Mouse (Mus musculus) embryonic facial prominence, embryonic 14.5 days (tissue): Measurements from ENCODE around the gene Rnf157. TPM values are rescaled to one million over a fixed set of nuclear protein-coding genes. Genes with fewer than 3 reads are reported as not detected.
A peak's percentile ranks its signal among the peaks of the same experiment; 100 is the strongest.
"Not testable (repeated sequence)": the region's sequence is repeated elsewhere in the genome, so short reads cannot be mapped to it uniquely, and the experiment has no call there.

Experiments
- ATAC-seq: fragments of 200-750 bp; cut with Nextera tagmentation; 2 replicates; pipeline ENCODE4 v1.8.0; 2017; ENCODE audit warnings: low read depth, moderate number of reproducible peaks, moderate TSS enrichment
- DNase-seq: peaks from one replicate; pipeline ENCODE4 v3.0.0-alpha.2; 2015; ENCODE audit warnings: low spot score
- H3K27ac ChIP-seq: fragments of 300-500 bp; sonication (generic); replicated peaks from 2 replicates; pipeline ENCODE4 v1.5.1; 2014; ENCODE audit warnings: low read depth, mild to moderate bottlenecking, low read length, moderate library complexity
- H3K27me3 ChIP-seq: fragments of 300-500 bp; sonication (generic); replicated peaks from 2 replicates; pipeline ENCODE4 v1.6.1; 2014; ENCODE audit warnings: low read length; ENCODE audit not compliant: control insufficient read depth, insufficient read depth
- H3K36me3 ChIP-seq: fragments of 300-500 bp; sonication (generic); 2 replicates; pipeline ENCODE4 v1.6.1; 2014; ENCODE audit warnings: low read length, mixed read lengths; ENCODE audit not compliant: control insufficient read depth, insufficient read depth
- H3K4me1 ChIP-seq: fragments of 300-500 bp; sonication (generic); 2 replicates; pipeline ENCODE4 v1.6.1; 2014; ENCODE audit warnings: antibody characterized with exemption, low read length; ENCODE audit not compliant: control insufficient read depth, insufficient read depth
- H3K4me2 ChIP-seq: fragments of 300-500 bp; sonication (generic); 2 replicates; pipeline ENCODE4 v1.6.1; 2014; ENCODE audit warnings: low read depth, mild to moderate bottlenecking, low read length, moderate library complexity, mixed read lengths
- H3K4me3 ChIP-seq: fragments of 300-500 bp; sonication (generic); 2 replicates; pipeline ENCODE4 v1.5.1; 2014; ENCODE audit warnings: low read depth, mild to moderate bottlenecking, low read length
- H3K9ac ChIP-seq: fragments of 300-500 bp; sonication (generic); 2 replicates; pipeline ENCODE4 v1.6.1; 2014; ENCODE audit warnings: low read depth, mild to moderate bottlenecking, low read length, moderate library complexity, mixed read lengths
- H3K9me3 ChIP-seq: fragments of 300-500 bp; sonication (generic); 2 replicates; pipeline ENCODE4 v1.6.1; 2016; ENCODE audit warnings: low read length; ENCODE audit not compliant: control insufficient read depth
- WGBS: fragments of 180-500 bp; shearing (Covaris S2); extraction: QIAGEN DNeasy Blood & Tissue Kit; methylation state at CpG from one replicate; pipeline ENCODE4 v1.1.7; 2014; 5-methylcytosine and 5-hydroxymethylcytosine counted together
- polyA plus RNA-seq: library from polyadenylated mRNA; unstranded; fragments of >200 nt; fragmentation: Nextera tagmentation; extraction: Ambion mirVana; gene quantifications from 2 replicates; pipeline ENCODE4 v1.2.1, GENCODE M21; 2014

Gene Rnf157
- polyA plus RNA-seq, 1 experiment from 2014 or later, result 17.7 TPM

- Histone ChIP-seq H3K27ac (peak overlapping the region; percentile 71), H3K4me2 (peak overlapping the region; percentile 99), H3K4me1 (peaks cover 14% of the 10 kb centered on the region), H3K9me3 (no peaks in the 10 kb centered on the region), H3K9ac (peak overlapping the region; percentile 86), H3K36me3 (no peaks in the 10 kb centered on the region), H3K27me3 (0 out of 2 replicates have a peak, but pooled peaks cover 3% of the 10 kb centered on the region), H3K4me3 (peak overlapping the region; percentile 79)
- under 1% methylated on average over 27 of the region's 76 CpGs for WGBS
- DNase-seq (no peak), ATAC-seq (peak; percentile 27; the same call in 1 of the 2 replicates)
Measured at GRCm38 (mm10) chr11:116412028-116412827, 604 bp downstream of the Rnf157 start.

- peak overlapping the region; percentile 79 for H3K4me3 ChIP-seq
- peaks cover 14% of the 10 kb centered on the region for H3K4me1 ChIP-seq
- no peaks in the 10 kb centered on the region for H3K9me3 ChIP-seq
- H3K4me2 ChIP-seq, result peak overlapping the region; percentile 99
- 0 out of 2 replicates have a peak, but pooled peaks cover 3% of the 10 kb centered on the region for H3K27me3 ChIP-seq
- no peak overlapping the region for H3K27ac ChIP-seq
- ATAC-seq (no peak), DNase-seq (no peak)
- H3K9ac ChIP-seq, result peak overlapping the region; percentile 86
- 26% methylated on average over 6 of the region's 6 CpGs for WGBS
- no peaks in the 10 kb centered on the region for H3K36me3 ChIP-seq
Measured at GRCm38 (mm10) chr11:116411582-116411981, 1.2 kb downstream of the Rnf157 start.

- H3K4me3 ChIP-seq, ATAC-seq, H3K27ac ChIP-seq, H3K4me2 ChIP-seq, H3K27me3 ChIP-seq, H3K9me3 ChIP-seq, H3K36me3 ChIP-seq, H3K9ac ChIP-seq, DNase-seq: not testable (repeated sequence)
- 83% methylated on average over 4 of the region's 4 CpGs for WGBS
- H3K4me1 ChIP-seq, result peaks cover 14% of the 10 kb centered on the region
Measured at GRCm38 (mm10) chr11:116410415-116410814, 2.4 kb downstream of the Rnf157 start.

GRCm38 (mm10) chr11:116409008-116409407, 3.8 kb downstream of the Rnf157 start:
- 86% methylated on average over 3 of the region's 3 CpGs for WGBS
- no peak for ATAC-seq

GRCm38 (mm10) chr11:116406231-116406728, 6.6 kb downstream of the Rnf157 start:
- H3K27ac ChIP-seq, result no peak overlapping the region
- no peaks in the 10 kb centered on the region for H3K9me3 ChIP-seq
- peaks cover 10% of the 10 kb centered on the region; the same call in 1 of the 2 replicates for H3K36me3 ChIP-seq
- H3K4me3 ChIP-seq, result no peak overlapping the region
- ATAC-seq (no peak), DNase-seq (no peak)
- H3K27me3 ChIP-seq, result no peaks in the 10 kb centered on the region
- no peak overlapping the region for H3K9ac ChIP-seq
- no peak overlapping the region for H3K4me2 ChIP-seq
- peaks cover 1% of the 10 kb centered on the region for H3K4me1 ChIP-seq
- 95% methylated on average over 16 of the region's 16 CpGs for WGBS

More at GRCm38 (mm10) chr11:116409008-116409407, 3.8 kb downstream of the Rnf157 start:
- Histone ChIP-seq H3K4me1 (peaks cover 14% of the 10 kb centered on the region), H3K27ac (no peak overlapping the region), H3K4me3 (no peak overlapping the region), H3K36me3 (0 out of 2 replicates have a peak, but pooled peaks cover 1% of the 10 kb centered on the region), H3K27me3 (0 out of 2 replicates have a peak, but pooled peaks cover 3% of the 10 kb centered on the region), H3K9ac (no peak overlapping the region), H3K4me2 (no peak overlapping the region), H3K9me3 (no peaks in the 10 kb centered on the region)
- DNase-seq, result no peak

- Histone ChIP-seq H3K27me3 (no peaks in the 10 kb centered on the region), H3K9me3 (no peaks in the 10 kb centered on the region), H3K4me3 (no peak overlapping the region), H3K27ac (no peak overlapping the region), H3K9ac (no peak overlapping the region), H3K4me1 (no peaks in the 10 kb centered on the region), H3K36me3 (peaks cover 10% of the 10 kb centered on the region; the same call in 1 of the 2 replicates), H3K4me2 (no peak overlapping the region)
- no peak for DNase-seq
- WGBS, result 86% methylated on average over 4 of the region's 4 CpGs
- no peak for ATAC-seq
Measured at GRCm38 (mm10) chr11:116405601-116406000, 7.2 kb downstream of the Rnf157 start.

- Histone ChIP-seq H3K36me3 (peaks cover 15% of the 10 kb centered on the region), H3K9ac (no peak overlapping the region), H3K4me1 (no peaks in the 10 kb centered on the region), H3K27ac (no peak overlapping the region), H3K4me3 (no peak overlapping the region), H3K4me2 (no peak overlapping the region), H3K9me3 (no peaks in the 10 kb centered on the region), H3K27me3 (no peaks in the 10 kb centered on the region)
- ATAC-seq (no peak), DNase-seq (peak; percentile 23)
- 39% methylated on average over 4 of the region's 4 CpGs for WGBS
Measured at GRCm38 (mm10) chr11:116400560-116400959, 12.3 kb downstream of the Rnf157 start.

GRCm38 (mm10) chr11:116398348-116398677, 14.5 kb downstream of the Rnf157 start:
- H3K4me3 ChIP-seq, result no peak overlapping the region
- DNase-seq (no peak), ATAC-seq (no peak)
- H3K4me1 ChIP-seq, result no peaks in the 10 kb centered on the region
- H3K27ac ChIP-seq, result no peak overlapping the region
- 81% methylated on average over 11 of the region's 11 CpGs for WGBS
- H3K4me2 ChIP-seq, result no peak overlapping the region
- peaks cover 16% of the 10 kb centered on the region for H3K36me3 ChIP-seq
- H3K27me3 ChIP-seq, result no peaks in the 10 kb centered on the region
- no peaks in the 10 kb centered on the region for H3K9me3 ChIP-seq
- no peak overlapping the region for H3K9ac ChIP-seq
